Mouse (Mus musculus): ENCODE measurements at regions not wholly inside any gene's neighbourhood (a gene's known extent, or its start where the extent isn't known, plus 50 kb on each side); places are given as distances from the start of the nearest gene placed in this dataset.

GRCm38 (mm10) chr12:65325347-65325746 is 100.0 kb downstream of the Wdr20rt start:
- no peaks in the 10 kb centered on the region for H3K4me1 ChIP-seq (ENCODE audit: control insufficient read depth, insufficient read depth)
- no peak overlapping the region for H3K27ac ChIP-seq (ENCODE audit: low read depth)
- H3K9me3 ChIP-seq (replicated peaks; ENCODE audit: control insufficient read depth, low read length) = no peaks in the 10 kb centered on the region
- no peak overlapping the region for H3K9ac ChIP-seq (replicated peaks; ENCODE audit: low read depth, low read length)
- WGBS = 14% methylated on average over 1 of the region's 1 CpGs
- ATAC-seq (ENCODE audit: insufficient read depth, low read depth) (no peak), DNase-seq (ENCODE audit: low spot score) (no peak)
- H3K4me2 ChIP-seq (ENCODE audit: low read depth, low read length) = no peak overlapping the region
- H3K27me3 ChIP-seq (ENCODE audit: control insufficient read depth, insufficient read depth, low read length) = no peaks in the 10 kb centered on the region
- TF ChIP-seq CTCF (IDR thresholded peaks at IDR 0.05; ENCODE audit: low read depth) (no peak), EP300 (IDR thresholded peaks at IDR 0.05; ENCODE audit: low read depth) (no peak)
- H3K36me3 ChIP-seq (replicated peaks; ENCODE audit: control insufficient read depth, insufficient read depth, low read length) = no peaks in the 10 kb centered on the region
- H3K4me3 ChIP-seq (ENCODE audit: low read depth, low read length) = no peak overlapping the region

GRCm38 (mm10) chr12:65328532-65328931 is 103.2 kb downstream of the Wdr20rt start:
- no peak for ATAC-seq (ENCODE audit: insufficient read depth, low read depth)
- TF ChIP-seq EP300 (IDR thresholded peaks at IDR 0.05; ENCODE audit: low read depth) (no peak), CTCF (IDR thresholded peaks at IDR 0.05; ENCODE audit: low read depth) (no peak)
- DNase-seq (ENCODE audit: low spot score) = no peak
- H3K4me1 ChIP-seq (ENCODE audit: control insufficient read depth, insufficient read depth) = no peaks in the 10 kb centered on the region
- H3K27me3 ChIP-seq (ENCODE audit: control insufficient read depth, insufficient read depth, low read length) = no peaks in the 10 kb centered on the region
- no peak overlapping the region for H3K9ac ChIP-seq (replicated peaks; ENCODE audit: low read depth, low read length)
- no peak overlapping the region for H3K27ac ChIP-seq (ENCODE audit: low read depth)
- no peak overlapping the region for H3K4me3 ChIP-seq (ENCODE audit: low read depth, low read length)
- no peaks in the 10 kb centered on the region for H3K9me3 ChIP-seq (replicated peaks; ENCODE audit: control insufficient read depth, low read length)
- H3K36me3 ChIP-seq (replicated peaks; ENCODE audit: control insufficient read depth, insufficient read depth, low read length) = no peaks in the 10 kb centered on the region
- 76% methylated on average over 5 of the region's 5 CpGs for WGBS
- H3K4me2 ChIP-seq (ENCODE audit: low read depth, low read length) = no peak overlapping the region

- DNase-seq (ENCODE audit: low spot score) = no peak
- no peaks in the 10 kb centered on the region for H3K9me3 ChIP-seq (replicated peaks; ENCODE audit: control insufficient read depth, low read length)
- TF ChIP-seq EP300 (IDR thresholded peaks at IDR 0.05; ENCODE audit: low read depth) (no peak), CTCF (IDR thresholded peaks at IDR 0.05; ENCODE audit: low read depth) (no peak)
- H3K27ac ChIP-seq (ENCODE audit: low read depth) = no peak overlapping the region
- no peaks in the 10 kb centered on the region for H3K36me3 ChIP-seq (replicated peaks; ENCODE audit: control insufficient read depth, insufficient read depth, low read length)
- H3K4me3 ChIP-seq (ENCODE audit: low read depth, low read length) = no peak overlapping the region
- H3K4me1 ChIP-seq (ENCODE audit: control insufficient read depth, insufficient read depth) = no peaks in the 10 kb centered on the region
- ATAC-seq (ENCODE audit: insufficient read depth, low read depth) = no peak
- H3K27me3 ChIP-seq (ENCODE audit: control insufficient read depth, insufficient read depth, low read length) = no peaks in the 10 kb centered on the region
- H3K4me2 ChIP-seq (ENCODE audit: low read depth, low read length) = no peak overlapping the region
- no peak overlapping the region for H3K9ac ChIP-seq (replicated peaks; ENCODE audit: low read depth, low read length)
Measured at GRCm38 (mm10) chr12:65329678-65330077, 104.4 kb downstream of the Wdr20rt start.

GRCm38 (mm10) chr12:65340009-65340408 is 114.7 kb downstream of the Wdr20rt start:
- 22% methylated on average over 2 of the region's 2 CpGs for WGBS

GRCm38 (mm10) chr12:65347251-65347650 is 121.9 kb downstream of the Wdr20rt start:
- no peak overlapping the region for H3K27ac ChIP-seq (ENCODE audit: low read depth)
- ATAC-seq (ENCODE audit: insufficient read depth, low read depth) (no peak), DNase-seq (ENCODE audit: low spot score) (no peak)
- no peak overlapping the region for H3K4me3 ChIP-seq (ENCODE audit: low read depth, low read length)
- no peaks in the 10 kb centered on the region for H3K9me3 ChIP-seq (replicated peaks; ENCODE audit: control insufficient read depth, low read length)
- TF ChIP-seq EP300 (IDR thresholded peaks at IDR 0.05; ENCODE audit: low read depth) = no peak
- no peak for TF ChIP-seq CTCF (IDR thresholded peaks at IDR 0.05; ENCODE audit: low read depth)
- no peak overlapping the region for H3K9ac ChIP-seq (replicated peaks; ENCODE audit: low read depth, low read length)
- H3K27me3 ChIP-seq (ENCODE audit: control insufficient read depth, insufficient read depth, low read length) = no peaks in the 10 kb centered on the region
- H3K4me1 ChIP-seq (ENCODE audit: control insufficient read depth, insufficient read depth) = no peaks in the 10 kb centered on the region
- no peaks in the 10 kb centered on the region for H3K36me3 ChIP-seq (replicated peaks; ENCODE audit: control insufficient read depth, insufficient read depth, low read length)
- no peak overlapping the region for H3K4me2 ChIP-seq (ENCODE audit: low read depth, low read length)
- 46% methylated on average over 1 of the region's 1 CpGs for WGBS

More at GRCm38 (mm10) chr12:65340009-65340408, 114.7 kb downstream of the Wdr20rt start:
- Histone ChIP-seq H3K9me3 (replicated peaks; ENCODE audit: control insufficient read depth, low read length) (no peaks in the 10 kb centered on the region), H3K27me3 (ENCODE audit: control insufficient read depth, insufficient read depth, low read length) (no peaks in the 10 kb centered on the region), H3K4me2 (ENCODE audit: low read depth, low read length) (no peak overlapping the region), H3K4me1 (ENCODE audit: control insufficient read depth, insufficient read depth) (no peaks in the 10 kb centered on the region), H3K4me3 (ENCODE audit: low read depth, low read length) (no peak overlapping the region), H3K9ac (replicated peaks; ENCODE audit: low read depth, low read length) (no peak overlapping the region), H3K36me3 (replicated peaks; ENCODE audit: control insufficient read depth, insufficient read depth, low read length) (no peaks in the 10 kb centered on the region), H3K27ac (ENCODE audit: low read depth) (no peak overlapping the region)
- TF ChIP-seq EP300 (IDR thresholded peaks at IDR 0.05; ENCODE audit: low read depth) (no peak), CTCF (IDR thresholded peaks at IDR 0.05; ENCODE audit: low read depth) (no peak)
- DNase-seq (ENCODE audit: low spot score) (no peak), ATAC-seq (ENCODE audit: insufficient read depth, low read depth) (no peak)

GRCm38 (mm10) chr12:65349535-65349934 is 124.2 kb downstream of the Wdr20rt start:
- TF ChIP-seq EP300 (IDR thresholded peaks at IDR 0.05; ENCODE audit: low read depth) (no peak), CTCF (IDR thresholded peaks at IDR 0.05; ENCODE audit: low read depth) (no peak)
- no peak for DNase-seq (ENCODE audit: low spot score)

More at GRCm38 (mm10) chr12:65349535-65349934, 124.2 kb downstream of the Wdr20rt start:
- ATAC-seq (ENCODE audit: insufficient read depth, low read depth) = no peak
- WGBS = 82% methylated on average over 4 of the region's 4 CpGs
- no peak overlapping the region for H3K4me2 ChIP-seq (ENCODE audit: low read depth, low read length)
- H3K27ac ChIP-seq (ENCODE audit: low read depth) = no peak overlapping the region
- no peaks in the 10 kb centered on the region for H3K4me1 ChIP-seq (ENCODE audit: control insufficient read depth, insufficient read depth)
- no peak overlapping the region for H3K4me3 ChIP-seq (ENCODE audit: low read depth, low read length)
- no peaks in the 10 kb centered on the region for H3K9me3 ChIP-seq (replicated peaks; ENCODE audit: control insufficient read depth, low read length)
- H3K9ac ChIP-seq (replicated peaks; ENCODE audit: low read depth, low read length) = no peak overlapping the region
- H3K27me3 ChIP-seq (ENCODE audit: control insufficient read depth, insufficient read depth, low read length) = no peaks in the 10 kb centered on the region
- no peaks in the 10 kb centered on the region for H3K36me3 ChIP-seq (replicated peaks; ENCODE audit: control insufficient read depth, insufficient read depth, low read length)

Measured in heart, postnatal 0 days (tissue).